Mouse (Mus musculus) kidney, postnatal 10 days (tissue): ENCODE measurements around the gene Gjc3.
"Not testable (repeated sequence)": the region's sequence is repeated elsewhere in the genome, so short reads cannot be mapped to it uniquely, and the experiment has no call there.

Experiments
- DNase-seq: peaks from one replicate; pipeline ENCODE4 v3.0.0; 2021; ENCODE audit warnings: mixed read lengths

Gene Gjc3

GRCm38 (mm10) chr5:137962945-137963344, at the start of gene Gjc3:
TSS of gene Gjc3 (minus strand) at chr5:137963098.
- no peak for DNase-seq

DNA sequence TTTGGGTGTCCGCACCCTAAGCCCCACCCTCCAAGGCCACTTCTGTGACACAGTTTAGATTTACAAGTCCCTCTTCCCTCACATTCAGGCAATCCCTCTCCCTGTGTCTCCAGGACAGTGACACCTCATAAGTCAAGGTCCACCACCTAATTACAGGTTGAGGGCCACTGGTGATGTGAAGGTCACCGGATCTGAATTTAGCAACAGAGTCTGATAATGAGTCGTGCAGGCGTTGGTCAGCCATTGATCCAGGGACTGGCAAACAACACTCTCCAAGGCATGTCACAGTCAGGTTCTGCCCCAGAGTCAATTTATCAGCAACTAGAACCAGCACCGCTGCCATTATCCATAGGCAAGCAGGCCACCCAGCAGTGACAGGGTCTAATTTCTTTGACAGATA, 49.5 kb upstream of the Gjc3 start:
- DNase-seq, result no peak

- DNase-seq, result no peak
Observed at GRCm38 (mm10) chr5:138009437-138009836, 46.5 kb upstream of the Gjc3 start.

DNA sequence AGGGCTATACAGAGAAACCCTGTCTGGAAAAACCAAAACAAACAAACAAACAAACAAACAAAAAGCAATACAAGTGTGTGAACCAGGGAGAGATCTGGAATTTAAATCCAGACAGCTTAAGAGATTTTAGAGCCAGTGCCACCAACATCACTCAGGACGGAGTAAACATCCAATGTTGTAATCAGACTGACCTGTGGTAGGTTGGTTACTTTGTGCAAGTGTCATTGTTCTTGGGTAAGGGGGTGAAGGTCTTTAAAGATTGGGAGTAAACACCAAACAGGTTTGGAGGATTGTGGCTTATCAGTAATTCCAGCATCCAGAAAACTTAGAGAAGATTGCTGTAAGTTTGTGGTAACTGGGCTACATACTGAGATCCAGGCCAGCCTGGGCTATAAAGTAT, 23.5 kb upstream of the Gjc3 start:
- DNase-seq, result no peak

DNA sequence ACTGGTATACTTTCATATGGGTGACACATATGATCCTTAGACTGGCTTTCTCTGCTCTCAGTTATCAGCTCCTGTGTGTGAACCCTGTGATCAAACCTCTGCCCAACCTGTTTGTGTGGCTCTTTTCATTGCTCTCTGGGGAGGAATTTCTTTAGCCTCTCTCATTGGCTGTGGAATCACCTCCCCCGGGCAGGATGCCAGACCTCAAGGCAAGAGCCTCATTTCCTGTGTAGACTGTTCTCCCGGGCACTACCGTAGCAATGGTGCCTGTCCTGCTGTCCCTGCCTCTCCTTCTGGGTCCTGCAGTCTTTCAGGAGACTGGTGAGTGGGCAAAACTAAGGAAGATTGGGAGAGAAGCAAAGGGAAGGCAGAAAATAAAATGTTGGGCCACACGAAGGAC, 18.4 kb upstream of the Gjc3 start, which contains the start of gene Azgp1:
Azgp1 (plus strand) TSS at position 221 of the 400 bp plus-strand sequence.
- peak; percentile 12 for DNase-seq

DNA sequence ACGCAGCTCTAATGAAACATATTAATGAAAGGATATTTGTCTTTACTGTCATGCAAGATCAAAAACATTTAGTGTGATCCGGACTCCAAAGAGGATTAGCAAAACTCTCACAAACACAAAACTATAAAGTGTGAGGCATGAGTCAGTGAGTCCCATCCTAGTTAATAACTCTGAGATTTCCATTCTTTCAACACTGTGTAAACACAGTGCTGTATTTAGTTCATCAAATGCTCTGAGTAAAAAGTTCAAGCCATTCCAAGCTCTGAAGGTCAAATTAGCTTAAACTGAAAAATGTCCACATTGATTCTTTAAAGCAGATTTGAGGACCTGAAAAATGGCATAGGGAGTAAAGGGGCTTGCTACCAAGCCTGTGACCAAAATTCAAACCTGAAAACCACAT, 16.2 kb upstream of the Gjc3 start:
- no peak for DNase-seq

DNA sequence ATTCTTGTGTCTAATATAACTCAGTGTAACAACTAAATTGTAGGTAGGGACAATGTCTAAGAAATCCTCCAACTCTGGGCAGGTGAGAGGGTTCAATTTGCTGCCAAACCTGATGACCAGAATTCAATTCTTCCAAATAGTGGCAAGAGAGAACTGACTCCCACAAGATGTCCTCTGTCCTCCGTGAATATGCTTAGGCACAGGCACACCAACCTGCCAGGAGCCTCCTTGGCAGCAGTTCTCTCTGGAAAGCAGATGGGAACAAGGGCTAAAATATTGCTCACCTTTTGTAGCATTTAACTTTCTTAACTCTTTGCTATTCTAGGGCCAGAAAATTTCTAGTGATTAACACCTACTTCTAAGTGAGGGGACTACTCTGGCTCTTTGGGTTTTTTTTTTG, 14.4 kb upstream of the Gjc3 start:
- DNase-seq, result no peak

GRCm38 (mm10) chr5:137975434-137975833, 12.5 kb upstream of the Gjc3 start:
- no peak for DNase-seq

GRCm38 (mm10) chr5:137974724-137975123, 11.8 kb upstream of the Gjc3 start:
- no peak for DNase-seq

DNA sequence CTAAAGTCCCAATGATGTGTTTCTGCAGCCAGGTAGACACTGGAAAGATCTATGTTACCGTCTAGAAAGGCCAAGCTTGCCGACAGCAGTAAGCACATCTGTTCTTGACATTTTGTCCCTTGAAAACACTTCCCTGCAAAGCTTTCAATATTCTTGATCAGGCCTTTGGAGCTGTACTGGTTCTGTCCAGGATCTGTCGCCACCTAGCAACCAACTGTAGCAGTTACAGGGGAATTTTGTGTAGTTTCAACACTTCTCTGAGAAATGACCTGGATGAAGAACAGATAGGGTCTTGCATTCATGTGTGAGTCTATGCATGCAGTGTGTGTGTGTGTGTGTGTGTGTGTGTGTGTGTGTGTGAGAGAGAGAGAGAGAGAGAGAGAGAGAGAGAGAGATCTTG, 10.8 kb upstream of the Gjc3 start:
- DNase-seq, result peak; percentile 13

DNA sequence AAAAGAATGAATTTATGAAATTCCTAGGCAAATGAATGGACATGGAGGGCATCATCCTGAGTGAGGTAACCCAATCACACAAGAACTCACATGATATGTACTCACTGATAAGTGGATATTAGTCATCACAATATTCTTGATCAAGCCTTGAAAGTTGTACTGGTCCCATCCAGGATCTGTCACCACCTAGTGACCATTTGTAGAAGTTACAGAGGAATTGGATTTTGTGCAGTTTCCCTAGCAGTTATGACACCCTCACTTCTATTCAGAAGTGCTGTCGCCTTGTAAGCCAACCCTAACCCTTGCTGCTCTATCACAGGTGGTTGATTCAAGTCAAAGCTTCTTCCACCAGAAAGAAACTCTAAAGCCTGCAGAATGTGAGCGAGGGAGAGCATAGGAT, 10.3 kb upstream of the Gjc3 start:
- DNase-seq, result no peak

- no peak for DNase-seq
Observed at GRCm38 (mm10) chr5:137966492-137966891, 3.6 kb upstream of the Gjc3 start.

- DNase-seq, result no peak
Observed at GRCm38 (mm10) chr5:137956404-137956803, 6.5 kb downstream of the Gjc3 start.

- peak; percentile 60 for DNase-seq
Observed at GRCm38 (mm10) chr5:137951218-137951617, 11.7 kb downstream of the Gjc3 start.

- no peak for DNase-seq
Observed at GRCm38 (mm10) chr5:137947303-137947702, 15.6 kb downstream of the Gjc3 start.

- no peak for DNase-seq
Observed at GRCm38 (mm10) chr5:137943133-137943532, 19.8 kb downstream of the Gjc3 start.

DNA sequence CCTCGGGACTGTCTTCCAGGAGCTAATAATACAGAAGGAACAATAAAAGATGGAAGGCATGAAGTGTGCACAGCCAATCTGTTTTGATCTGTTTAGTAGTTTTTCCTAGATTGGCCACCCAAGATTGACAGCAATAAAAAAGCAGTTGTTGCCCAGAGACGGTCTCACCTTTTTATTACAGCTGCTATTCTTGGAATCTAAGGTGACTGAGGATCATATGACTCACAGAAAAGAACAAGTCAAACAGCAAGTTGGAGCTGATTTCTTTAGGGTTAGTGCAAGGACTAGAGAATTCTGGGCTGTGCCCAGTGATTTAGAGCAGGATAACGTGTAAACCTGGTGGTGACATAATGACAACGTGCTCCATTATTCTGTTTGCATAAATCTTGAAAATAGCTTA, 21.9 kb downstream of the Gjc3 start:
- no peak for DNase-seq

DNA sequence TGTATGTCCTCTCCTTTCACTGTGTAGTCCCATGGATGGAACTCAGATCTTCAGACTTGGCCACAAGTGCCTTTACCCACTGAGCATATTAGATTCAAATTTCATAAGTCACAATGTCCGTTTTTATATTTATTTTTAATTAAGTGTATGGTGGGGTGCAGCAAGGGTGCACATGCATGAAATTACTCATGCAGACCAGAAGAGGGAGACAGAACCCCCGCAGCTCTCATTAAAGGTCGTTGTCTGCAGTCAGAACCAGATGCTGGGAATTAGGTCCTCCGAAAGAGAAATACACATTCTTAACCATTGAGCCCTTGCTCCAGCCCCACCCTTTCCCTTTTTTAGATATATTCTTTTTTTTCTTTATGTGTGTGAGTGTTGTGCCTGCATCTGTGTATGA, 25.7 kb downstream of the Gjc3 start:
- no peak for DNase-seq

GRCm38 (mm10) chr5:137936486-137936885, 26.4 kb downstream of the Gjc3 start:
- no peak for DNase-seq

DNA sequence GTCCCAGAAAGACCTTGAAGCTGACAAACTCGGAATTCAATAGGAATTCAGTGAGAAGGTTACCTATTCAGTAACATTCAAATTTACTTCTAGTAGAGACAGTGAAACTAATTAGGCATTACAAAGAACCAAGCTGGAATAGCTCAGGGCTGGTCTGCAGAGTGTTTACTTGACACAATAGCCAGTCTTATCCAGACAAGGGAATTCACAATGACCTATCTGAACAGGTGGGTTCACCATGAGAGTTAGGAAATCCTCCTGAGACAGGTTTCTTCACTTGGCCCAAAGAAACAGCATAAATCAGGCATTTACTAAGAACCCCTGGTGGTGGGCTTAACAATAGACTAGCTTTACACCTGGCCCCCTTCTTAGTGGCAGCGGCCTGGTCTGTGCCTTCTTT, 29.0 kb downstream of the Gjc3 start:
- DNase-seq, result not testable (repeated sequence)

GRCm38 (mm10) chr5:137928439-137928838, 34.5 kb downstream of the Gjc3 start:
- DNase-seq, result no peak

DNA sequence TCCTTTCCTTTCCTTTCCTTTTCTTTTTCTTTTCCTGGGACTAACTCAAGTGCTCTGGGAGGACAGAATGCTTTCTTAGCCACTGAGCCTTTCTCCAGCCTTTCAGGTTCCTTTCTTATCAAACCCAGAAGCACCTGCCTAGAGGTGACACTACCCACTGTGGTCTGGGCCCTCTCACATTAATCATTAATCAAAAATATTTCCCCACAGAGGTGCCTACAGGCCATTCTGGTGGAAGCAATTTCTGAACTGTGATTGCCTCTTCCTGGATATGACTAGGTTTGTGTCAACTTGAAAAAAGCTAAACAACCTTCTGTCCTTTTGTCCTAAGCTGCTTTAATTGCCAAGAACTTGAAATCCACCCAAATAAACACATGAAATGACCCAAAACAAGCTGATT, 40.7 kb downstream of the Gjc3 start:
- no peak for DNase-seq

DNA sequence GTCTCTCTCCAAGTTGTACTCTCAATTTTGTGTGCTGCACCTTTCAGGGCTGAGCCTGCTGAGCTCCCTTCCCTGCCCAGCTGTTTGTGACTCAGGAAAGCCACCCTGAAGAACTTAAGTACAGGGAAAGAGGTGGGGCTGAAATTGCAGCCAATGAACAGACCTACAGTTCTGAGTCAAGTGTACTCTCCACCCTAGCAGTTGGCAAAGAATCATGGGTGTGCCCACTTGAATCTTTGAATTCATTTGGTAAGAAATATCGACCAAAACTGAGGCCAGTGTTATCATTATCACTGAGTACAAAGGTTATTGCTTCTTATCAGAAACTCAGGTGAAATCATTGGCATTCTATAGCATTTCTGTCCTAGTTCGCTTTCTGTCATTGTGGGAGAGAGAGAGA, 41.4 kb downstream of the Gjc3 start, which contains the start of gene Cyp3a13:
Cyp3a13 (minus strand) TSS at position 88 of the 400 bp plus-strand sequence.
- DNase-seq, result no peak

GRCm38 (mm10) chr5:137915550-137915949, 47.3 kb downstream of the Gjc3 start:
- peak; percentile 43 for DNase-seq

- DNase-seq, result no peak
Observed at GRCm38 (mm10) chr5:137914508-137914907, 48.4 kb downstream of the Gjc3 start.
